Mouse (Mus musculus): Measurements from ENCODE around the gene Pbrm1.

Pbrm1 gene

GRCm38 (mm10) chr14:31133023-31133665, 114.2 kb downstream of the Pbrm1 start:
- in situ Hi-C loops (cut with MboI, MseI) = no loop called here

- in situ Hi-C loops (cut with MboI, MseI) = no loop called here
These were observed 115.4 kb downstream of the Pbrm1 start for GRCm38 (mm10) chr14:31134015-31135000.

GRCm38 (mm10) chr14:31135495-31136410, 116.8 kb downstream of the Pbrm1 start:
- in situ Hi-C loops (cut with MboI, MseI) = no loop called here

GRCm38 (mm10) chr14:31136411-31137280, 117.7 kb downstream of the Pbrm1 start:
- in situ Hi-C loops (cut with MboI, MseI) = no loop called here

GRCm38 (mm10) chr14:31137281-31137595, 118.3 kb downstream of the Pbrm1 start:
- in situ Hi-C loops (cut with MboI, MseI) = no loop called here

GRCm38 (mm10) chr14:31137791-31138190, 118.9 kb downstream of the Pbrm1 start:
- in situ Hi-C loops (cut with MboI, MseI) = no loop called here

GRCm38 (mm10) chr14:31138219-31138896, 119.4 kb downstream of the Pbrm1 start:
- in situ Hi-C loops (cut with MboI, MseI) = no loop called here

- in situ Hi-C loops (cut with MboI, MseI) = no loop called here
These were observed 120.0 kb downstream of the Pbrm1 start for GRCm38 (mm10) chr14:31138897-31139429.

- in situ Hi-C loops (cut with MboI, MseI) = no loop called here
These were observed 120.7 kb downstream of the Pbrm1 start for GRCm38 (mm10) chr14:31139666-31140065.

- in situ Hi-C loops (cut with MboI, MseI) = no loop called here
These were observed 121.2 kb downstream of the Pbrm1 start for GRCm38 (mm10) chr14:31140141-31140540.

- in situ Hi-C loops (cut with MboI, MseI) = no loop called here
These were observed 122.1 kb downstream of the Pbrm1 start for GRCm38 (mm10) chr14:31141011-31141410.

GRCm38 (mm10) chr14:31145694-31146093, 126.8 kb downstream of the Pbrm1 start:
- in situ Hi-C loops (cut with MboI, MseI) = no loop called here

GRCm38 (mm10) chr14:31160196-31161150, 141.5 kb downstream of the Pbrm1 start:
- in situ Hi-C loops (cut with MboI, MseI) = no loop called here

GRCm38 (mm10) chr14:31161191-31161590, 142.3 kb downstream of the Pbrm1 start:
- in situ Hi-C loops (cut with MboI, MseI) = no loop called here

GRCm38 (mm10) chr14:31161638-31162037, 142.7 kb downstream of the Pbrm1 start:
- in situ Hi-C loops (cut with MboI, MseI) = no loop called here

GRCm38 (mm10) chr14:31164067-31164466, 145.1 kb downstream of the Pbrm1 start:
- in situ Hi-C loops (cut with MboI, MseI) = no loop called here

- in situ Hi-C loops (cut with MboI, MseI) = no loop called here
These were observed 146.1 kb downstream of the Pbrm1 start for GRCm38 (mm10) chr14:31165010-31165409.

GRCm38 (mm10) chr14:31165458-31165857, 146.5 kb downstream of the Pbrm1 start:
- in situ Hi-C loops (cut with MboI, MseI) = no loop called here
